Mouse (Mus musculus): ENCODE data around the gene Tdrd6. TPM values are rescaled to one million over a fixed set of nuclear protein-coding genes. Genes with fewer than 3 reads are reported as not detected.

Tdrd6 gene
- total RNA-seq, 1 experiment: 0.27 TPM

DNA sequence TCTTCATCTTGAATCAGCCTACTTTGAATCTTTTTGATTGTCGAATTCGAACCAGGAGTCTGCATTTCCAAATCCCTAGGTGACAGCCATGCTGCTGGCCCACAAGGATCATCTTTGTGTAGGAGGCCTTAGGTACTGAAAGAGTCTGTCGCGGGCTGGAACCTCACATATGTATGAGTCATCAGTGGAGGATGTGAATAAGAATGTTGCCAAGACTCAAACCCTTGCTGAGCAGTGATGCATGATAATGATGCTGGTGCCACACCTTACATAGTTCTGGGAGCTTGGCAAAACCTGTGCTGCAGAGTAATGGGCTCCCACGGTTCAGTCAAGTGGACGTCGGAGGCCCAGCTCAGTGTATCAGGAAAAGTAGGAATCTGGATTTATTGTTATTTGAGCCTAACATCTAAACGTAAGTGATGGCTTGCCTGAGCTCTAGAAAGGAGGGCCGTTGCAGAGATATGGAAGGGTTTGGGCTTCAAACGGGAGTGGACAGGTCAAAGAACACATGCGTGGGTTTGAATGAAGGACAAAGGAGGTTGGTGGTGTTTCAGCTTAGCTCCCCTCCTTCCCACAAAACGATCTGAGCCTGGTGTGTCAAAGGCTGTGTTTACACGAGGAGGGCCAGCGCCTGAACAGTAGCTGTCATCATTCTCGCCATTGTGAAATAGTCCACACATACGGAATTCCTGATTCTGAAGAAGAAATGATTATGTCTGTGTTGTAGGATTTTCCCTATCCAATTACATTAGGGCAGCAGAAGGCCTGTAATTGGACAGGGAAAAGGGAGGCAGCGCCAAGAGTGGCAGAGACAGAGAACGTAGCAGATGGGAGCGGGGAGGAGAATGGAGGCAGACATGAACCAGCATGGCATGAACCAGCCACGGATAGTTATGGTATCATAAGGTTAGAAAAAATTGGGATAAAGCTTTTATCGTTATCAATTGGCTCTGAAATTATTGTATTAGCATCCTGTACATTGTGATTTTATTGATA, 37.5 kb downstream of the Tdrd6 start:
- no peak overlapping the region for H3K9ac ChIP-seq (ENCODE audit: insufficient read depth, low read depth, low read length, poor library complexity, severe bottlenecking)

DNA sequence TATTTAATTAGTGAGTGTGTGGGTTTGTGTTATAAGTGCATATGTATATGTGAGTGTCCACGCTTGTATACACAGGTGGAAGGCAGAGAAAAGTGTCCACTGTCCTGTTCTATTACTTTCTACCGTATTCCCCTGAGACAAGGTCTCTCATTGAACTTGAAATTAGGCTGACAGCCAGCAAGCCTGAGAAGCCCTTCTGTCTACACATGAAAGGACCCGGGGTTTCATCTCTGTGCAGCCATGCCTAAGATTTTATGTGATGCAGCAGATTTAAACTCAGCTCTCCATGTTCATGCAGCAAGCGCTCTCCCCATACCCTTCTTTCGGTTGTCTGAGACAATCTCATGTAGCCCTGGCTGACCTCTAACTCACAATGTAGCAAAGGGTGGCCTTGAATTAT, 39.6 kb downstream of the Tdrd6 start:
- H3K27ac ChIP-seq (ENCODE audit: insufficient read depth, low read depth, low read length, poor library complexity, severe bottlenecking): no peak overlapping the region
- in situ Hi-C loops (cut with MboI; ENCODE audit: low sequenced_read_pairs in 2 of 2, unreplicated experiment in 2 of 2): no loop called here
- no peaks in the 10 kb centered on the region for H3K9me3 ChIP-seq (ENCODE audit: control insufficient read depth, insufficient read depth, low read depth, low read length)
- no peak for DNase-seq (ENCODE audit: low read depth, low spot score)
- no peaks in the 10 kb centered on the region for H3K36me3 ChIP-seq (ENCODE audit: control insufficient read depth, insufficient read depth, low read length, poor library complexity, severe bottlenecking)
- no peak overlapping the region for H3K9ac ChIP-seq (ENCODE audit: insufficient read depth, low read depth, low read length, poor library complexity, severe bottlenecking)
- H3K4me3 ChIP-seq (ENCODE audit: insufficient read depth in 1 of 2, low read depth in 1 of 2, low read length in 2 of 2, poor library complexity in 1 of 2, severe bottlenecking in 1 of 2): no peak overlapping the region
- H3K4me1 ChIP-seq (ENCODE audit: control insufficient read depth in 2 of 2, insufficient read depth in 2 of 2, low read length in 2 of 2, poor library complexity in 1 of 2): peaks cover 2 to 8% of the 10 kb centered on the region in 2 experiments; a peak in 1 of 4 replicates
- no peak for TF ChIP-seq ZC3H11A (IDR thresholded peaks at IDR 0.05; ENCODE audit: borderline replicate concordance, low read depth, low read length)
- TF ChIP-seq HCFC1 (IDR thresholded peaks at IDR 0.05; ENCODE audit: borderline replicate concordance, insufficient read depth, low read length): no peak
- TF ChIP-seq CHD2 (IDR thresholded peaks at IDR 0.05; ENCODE audit: low read depth, low read length): no peak
- no peak for TF ChIP-seq ZNF384 (IDR thresholded peaks at IDR 0.05; ENCODE audit: low read depth, low read length)

More for the DNA sequence above, 37.5 kb downstream of the Tdrd6 start:
- TF ChIP-seq ZNF384 (IDR thresholded peaks at IDR 0.05; ENCODE audit: low read depth, low read length): no peak
- TF ChIP-seq HCFC1 (IDR thresholded peaks at IDR 0.05; ENCODE audit: borderline replicate concordance, insufficient read depth, low read length): no peak
- TF ChIP-seq ZC3H11A (IDR thresholded peaks at IDR 0.05; ENCODE audit: borderline replicate concordance, low read depth, low read length): no peak
- TF ChIP-seq MAFK (IDR thresholded peaks at IDR 0.05; ENCODE audit: insufficient read depth, low read depth, low read length): no peak
- TF ChIP-seq CHD2 (IDR thresholded peaks at IDR 0.05; ENCODE audit: low read depth, low read length): no peak
- Histone ChIP-seq H3K36me3 (ENCODE audit: control insufficient read depth, insufficient read depth, low read length, poor library complexity, severe bottlenecking) (no peaks in the 10 kb centered on the region), H3K9me3 (ENCODE audit: control insufficient read depth, insufficient read depth, low read depth, low read length) (no peaks in the 10 kb centered on the region), H3K27ac (ENCODE audit: insufficient read depth, low read depth, low read length, poor library complexity, severe bottlenecking) (no peak overlapping the region), H3K4me3 (ENCODE audit: insufficient read depth in 1 of 2, low read depth in 1 of 2, low read length in 2 of 2, poor library complexity in 1 of 2, severe bottlenecking in 1 of 2) (no peak overlapping the region), H3K4me1 (ENCODE audit: control insufficient read depth in 2 of 2, insufficient read depth in 2 of 2, low read length in 2 of 2, poor library complexity in 1 of 2) (peaks cover 2 to 8% of the 10 kb centered on the region in 2 experiments; a peak in 1 of 4 replicates)
- DNase-seq (ENCODE audit: low read depth, low spot score): no peak
- in situ Hi-C loops (cut with MboI; ENCODE audit: low sequenced_read_pairs in 2 of 2, unreplicated experiment in 2 of 2): no loop called here

DNA sequence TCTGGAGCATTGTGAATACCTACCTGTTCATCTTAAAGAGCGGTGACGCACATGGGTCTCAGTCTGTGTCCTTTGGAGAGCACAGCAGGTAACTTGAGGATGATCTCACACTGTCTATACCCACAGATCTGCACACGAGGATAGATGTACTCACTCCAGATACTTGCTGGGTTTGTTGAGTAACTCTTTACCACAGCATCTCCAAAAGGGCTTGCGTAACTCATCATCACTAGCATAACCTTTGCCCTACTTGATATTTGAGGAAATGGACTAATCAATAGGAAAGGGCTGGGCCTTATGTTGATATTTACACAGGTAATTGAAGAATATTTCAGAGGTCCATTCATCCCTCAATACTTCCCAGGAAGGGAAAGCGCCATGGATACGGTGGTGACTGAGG, 40.3 kb downstream of the Tdrd6 start:
- H3K4me1 ChIP-seq (ENCODE audit: control insufficient read depth in 2 of 2, insufficient read depth in 2 of 2, low read length in 2 of 2, poor library complexity in 1 of 2): peaks cover 2 to 8% of the 10 kb centered on the region in 2 experiments; a peak in 1 of 4 replicates
- in situ Hi-C loops (cut with MboI; ENCODE audit: low sequenced_read_pairs in 2 of 2, unreplicated experiment in 2 of 2): no loop called here
- no peak for TF ChIP-seq MAFK (IDR thresholded peaks at IDR 0.05; ENCODE audit: insufficient read depth, low read depth, low read length)
- no peak for TF ChIP-seq CHD2 (IDR thresholded peaks at IDR 0.05; ENCODE audit: low read depth, low read length)
- TF ChIP-seq HCFC1 (IDR thresholded peaks at IDR 0.05; ENCODE audit: borderline replicate concordance, insufficient read depth, low read length): no peak
- TF ChIP-seq ZC3H11A (IDR thresholded peaks at IDR 0.05; ENCODE audit: borderline replicate concordance, low read depth, low read length): no peak
- TF ChIP-seq ZNF384 (IDR thresholded peaks at IDR 0.05; ENCODE audit: low read depth, low read length): no peak
- no peak overlapping the region for H3K9ac ChIP-seq (ENCODE audit: insufficient read depth, low read depth, low read length, poor library complexity, severe bottlenecking)
- H3K27ac ChIP-seq (ENCODE audit: insufficient read depth, low read depth, low read length, poor library complexity, severe bottlenecking): no peak overlapping the region
- H3K4me3 ChIP-seq (ENCODE audit: insufficient read depth in 1 of 2, low read depth in 1 of 2, low read length in 2 of 2, poor library complexity in 1 of 2, severe bottlenecking in 1 of 2): no peak overlapping the region
- no peaks in the 10 kb centered on the region for H3K9me3 ChIP-seq (ENCODE audit: control insufficient read depth, insufficient read depth, low read depth, low read length)
- no peaks in the 10 kb centered on the region for H3K36me3 ChIP-seq (ENCODE audit: control insufficient read depth, insufficient read depth, low read length, poor library complexity, severe bottlenecking)
- no peak for DNase-seq (ENCODE audit: low read depth, low spot score)

GRCm38 (mm10) chr17:43587278-43587677, 42.8 kb downstream of the Tdrd6 start:
- no peak overlapping the region for H3K9ac ChIP-seq (ENCODE audit: insufficient read depth, low read depth, low read length, poor library complexity, severe bottlenecking)
- no peak for DNase-seq (ENCODE audit: low read depth, low spot score)
- H3K36me3 ChIP-seq (ENCODE audit: control insufficient read depth, insufficient read depth, low read length, poor library complexity, severe bottlenecking): no peaks in the 10 kb centered on the region
- in situ Hi-C loops (cut with MboI; ENCODE audit: low sequenced_read_pairs in 2 of 2, unreplicated experiment in 2 of 2): no loop called here
- H3K4me3 ChIP-seq (ENCODE audit: insufficient read depth in 1 of 2, low read depth in 1 of 2, low read length in 2 of 2, poor library complexity in 1 of 2, severe bottlenecking in 1 of 2): no peak overlapping the region
- H3K27ac ChIP-seq (ENCODE audit: insufficient read depth, low read depth, low read length, poor library complexity, severe bottlenecking): no peak overlapping the region
- TF ChIP-seq ZNF384 (IDR thresholded peaks at IDR 0.05; ENCODE audit: low read depth, low read length) (no peak), ZC3H11A (IDR thresholded peaks at IDR 0.05; ENCODE audit: borderline replicate concordance, low read depth, low read length) (no peak), HCFC1 (IDR thresholded peaks at IDR 0.05; ENCODE audit: borderline replicate concordance, insufficient read depth, low read length) (no peak), MAFK (IDR thresholded peaks at IDR 0.05; ENCODE audit: insufficient read depth, low read depth, low read length) (no peak), CHD2 (IDR thresholded peaks at IDR 0.05; ENCODE audit: low read depth, low read length) (no peak)
- H3K9me3 ChIP-seq (ENCODE audit: control insufficient read depth, insufficient read depth, low read depth, low read length): no peaks in the 10 kb centered on the region
- H3K4me1 ChIP-seq (ENCODE audit: control insufficient read depth in 2 of 2, insufficient read depth in 2 of 2, low read length in 2 of 2, poor library complexity in 1 of 2): 0 out of 4 replicates have a peak, but pooled peaks cover 0 to 3% of the 10 kb centered on the region in 2 experiments

Data from ES-E14 (cell line).